Mouse (Mus musculus): ENCODE data around the gene Postn. TPM values are rescaled to one million over a fixed set of nuclear protein-coding genes. Genes with fewer than 3 reads are reported as not detected.
A peak's percentile ranks its signal among the peaks of the same experiment; 100 is the strongest.

The Postn gene
- total and polyA plus RNA-seq, 2 experiments = 2.4 to 15.8 TPM

GRCm38 (mm10) chr3:54379981-54380380 lies 19.1 kb downstream of the Postn start:
- DNase-seq (ENCODE audit: extremely low read depth, low read depth, low spot score) = no peak
- no peaks in the 10 kb centered on the region for H3K36me3 ChIP-seq (ENCODE audit: control insufficient read depth, insufficient read depth, low read length)
- no peak overlapping the region for H3K4me3 ChIP-seq (ENCODE audit: insufficient read depth, low read depth, low read length)
- H3K4me1 ChIP-seq (ENCODE audit: control insufficient read depth, insufficient read depth, low read length) = no peaks in the 10 kb centered on the region
- H3K27ac ChIP-seq (replicated peaks; ENCODE audit: insufficient read depth, low read depth, low read length) = no peak overlapping the region
- no peak overlapping the region for H3K9ac ChIP-seq (ENCODE audit: low read depth, low read length)
- H3K79me2 ChIP-seq (ENCODE audit: control insufficient read depth, insufficient read depth, low read length) = no peaks in the 10 kb centered on the region
- H3K27me3 ChIP-seq (ENCODE audit: control insufficient read depth, insufficient read depth, low read length) = no peaks in the 10 kb centered on the region
- TF ChIP-seq CTCF (IDR thresholded peaks at IDR 0.05; ENCODE audit: low read depth, low read length) = no peak
- TF ChIP-seq POLR2A (IDR thresholded peaks at IDR 0.05; ENCODE audit: extremely low read depth, insufficient read depth, low read length) = no peak
- 67% methylated on average over 4 of the region's 4 CpGs for WGBS

DNA sequence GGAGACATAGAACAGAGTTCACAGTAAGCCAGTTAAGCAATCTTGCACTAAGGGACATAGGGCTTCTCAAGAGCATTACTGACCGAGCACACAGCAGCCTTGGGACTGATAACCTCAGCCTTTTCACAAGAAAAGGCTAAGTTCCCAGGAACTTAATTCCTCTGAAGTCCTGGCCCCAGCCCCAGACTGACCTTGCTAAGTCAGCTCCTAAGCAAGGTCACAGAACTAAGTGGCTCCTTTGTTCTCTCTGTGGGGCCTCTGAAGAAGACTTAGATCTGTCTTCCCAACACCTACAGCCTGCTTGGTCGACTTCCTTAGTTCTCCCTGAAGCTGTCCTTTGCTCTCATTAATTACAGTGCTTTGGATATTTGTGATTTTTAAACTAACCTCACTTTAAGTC lies 38.4 kb downstream of the Postn start:
- Histone ChIP-seq H3K9ac (ENCODE audit: low read depth, low read length) (no peak overlapping the region), H3K27me3 (ENCODE audit: control insufficient read depth, insufficient read depth, low read length) (no peaks in the 10 kb centered on the region), H3K4me3 (ENCODE audit: insufficient read depth, low read depth, low read length) (no peak overlapping the region), H3K27ac (replicated peaks; ENCODE audit: insufficient read depth, low read depth, low read length) (no peak overlapping the region), H3K79me2 (ENCODE audit: control insufficient read depth, insufficient read depth, low read length) (no peaks in the 10 kb centered on the region), H3K4me1 (ENCODE audit: control insufficient read depth, insufficient read depth, low read length) (no peaks in the 10 kb centered on the region), H3K36me3 (ENCODE audit: control insufficient read depth, insufficient read depth, low read length) (no peaks in the 10 kb centered on the region)
- DNase-seq (ENCODE audit: extremely low read depth, low read depth, low spot score) = peak; percentile 8
- TF ChIP-seq CTCF (IDR thresholded peaks at IDR 0.05; ENCODE audit: low read depth, low read length) (no peak), POLR2A (IDR thresholded peaks at IDR 0.05; ENCODE audit: extremely low read depth, insufficient read depth, low read length) (no peak)
- WGBS = 43% methylated on average over 2 of the region's 2 CpGs

DNA sequence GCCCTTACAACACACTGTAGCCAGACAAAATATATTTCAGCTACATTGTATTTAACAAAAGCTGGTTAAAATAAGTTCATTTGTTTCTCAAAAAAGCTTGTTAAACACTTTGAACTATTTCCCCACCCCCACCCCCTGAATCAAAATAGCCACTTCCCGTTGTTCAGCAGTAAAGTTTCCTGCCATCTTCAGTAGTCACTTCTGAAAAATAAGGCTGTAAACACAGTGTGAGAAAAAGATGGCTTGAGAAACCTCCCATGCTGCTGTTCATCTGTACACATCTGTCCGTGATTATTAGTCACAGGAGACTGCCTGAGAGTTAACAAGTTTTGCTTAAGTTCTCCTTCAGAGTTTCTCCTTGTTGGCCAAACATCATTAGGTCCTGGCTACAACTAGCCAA lies 39.0 kb downstream of the Postn start:
- no peaks in the 10 kb centered on the region for H3K36me3 ChIP-seq (ENCODE audit: control insufficient read depth, insufficient read depth, low read length)
- no peak for DNase-seq (ENCODE audit: extremely low read depth, low read depth, low spot score)
- no peaks in the 10 kb centered on the region for H3K79me2 ChIP-seq (ENCODE audit: control insufficient read depth, insufficient read depth, low read length)
- H3K27ac ChIP-seq (replicated peaks; ENCODE audit: insufficient read depth, low read depth, low read length) = no peak overlapping the region
- no peak overlapping the region for H3K9ac ChIP-seq (ENCODE audit: low read depth, low read length)
- H3K27me3 ChIP-seq (ENCODE audit: control insufficient read depth, insufficient read depth, low read length) = no peaks in the 10 kb centered on the region
- WGBS = 68% methylated on average over 2 of the region's 2 CpGs
- TF ChIP-seq POLR2A (IDR thresholded peaks at IDR 0.05; ENCODE audit: extremely low read depth, insufficient read depth, low read length) = no peak
- no peak for TF ChIP-seq CTCF (IDR thresholded peaks at IDR 0.05; ENCODE audit: low read depth, low read length)
- no peaks in the 10 kb centered on the region for H3K4me1 ChIP-seq (ENCODE audit: control insufficient read depth, insufficient read depth, low read length)
- H3K4me3 ChIP-seq (ENCODE audit: insufficient read depth, low read depth, low read length) = no peak overlapping the region

DNA sequence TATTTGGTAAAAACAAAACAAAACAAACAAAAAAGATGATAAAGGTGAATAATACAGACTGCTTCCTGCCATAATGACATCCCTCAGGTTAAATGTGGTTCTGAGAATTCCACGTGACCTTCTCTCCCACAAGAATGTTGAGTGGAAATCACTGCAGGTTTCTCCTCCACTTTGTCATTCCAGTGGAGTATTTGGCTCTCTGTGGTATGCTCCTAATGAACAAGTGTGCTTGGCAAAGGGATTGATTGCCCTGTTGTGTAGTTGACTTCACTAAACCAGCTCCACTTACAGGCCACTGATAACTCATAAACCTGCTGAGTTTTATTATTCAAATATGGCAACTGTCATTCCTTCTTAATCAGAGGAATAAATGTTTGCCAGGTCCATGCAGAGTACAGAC lies 39.7 kb downstream of the Postn start:
- H3K9ac ChIP-seq (ENCODE audit: low read depth, low read length) = no peak overlapping the region
- no peak overlapping the region for H3K27ac ChIP-seq (replicated peaks; ENCODE audit: insufficient read depth, low read depth, low read length)
- no peak for DNase-seq (ENCODE audit: extremely low read depth, low read depth, low spot score)
- no peaks in the 10 kb centered on the region for H3K36me3 ChIP-seq (ENCODE audit: control insufficient read depth, insufficient read depth, low read length)
- TF ChIP-seq CTCF (IDR thresholded peaks at IDR 0.05; ENCODE audit: low read depth, low read length) = no peak
- TF ChIP-seq POLR2A (IDR thresholded peaks at IDR 0.05; ENCODE audit: extremely low read depth, insufficient read depth, low read length) = no peak
- no peaks in the 10 kb centered on the region for H3K4me1 ChIP-seq (ENCODE audit: control insufficient read depth, insufficient read depth, low read length)
- no peaks in the 10 kb centered on the region for H3K27me3 ChIP-seq (ENCODE audit: control insufficient read depth, insufficient read depth, low read length)
- H3K79me2 ChIP-seq (ENCODE audit: control insufficient read depth, insufficient read depth, low read length) = no peaks in the 10 kb centered on the region
- H3K4me3 ChIP-seq (ENCODE audit: insufficient read depth, low read depth, low read length) = no peak overlapping the region
- WGBS = 81% methylated on average over 1 of the region's 1 CpGs

DNA sequence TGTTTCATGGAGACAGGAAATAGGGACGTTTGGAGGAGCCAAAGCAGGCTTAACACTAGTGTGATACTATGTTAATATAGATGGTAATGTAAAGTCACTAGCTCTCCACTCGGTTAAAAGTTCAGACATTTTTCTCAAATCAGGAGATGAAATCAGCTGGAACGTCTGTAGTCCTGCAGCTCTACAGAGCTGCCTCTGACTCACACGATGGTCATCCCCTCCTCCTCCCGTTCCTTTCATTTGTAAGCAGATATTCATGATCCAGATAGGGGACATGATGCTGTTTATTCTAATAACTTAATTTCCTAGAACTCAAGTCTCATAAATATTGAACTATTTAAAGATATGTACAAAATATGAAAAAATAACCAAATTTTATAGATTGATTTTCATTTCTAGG lies 40.8 kb downstream of the Postn start:
- 85% methylated on average over 5 of the region's 5 CpGs for WGBS
- Histone ChIP-seq H3K4me1 (ENCODE audit: control insufficient read depth, insufficient read depth, low read length) (no peaks in the 10 kb centered on the region), H3K79me2 (ENCODE audit: control insufficient read depth, insufficient read depth, low read length) (no peaks in the 10 kb centered on the region), H3K36me3 (ENCODE audit: control insufficient read depth, insufficient read depth, low read length) (no peaks in the 10 kb centered on the region), H3K9ac (ENCODE audit: low read depth, low read length) (no peak overlapping the region), H3K27ac (replicated peaks; ENCODE audit: insufficient read depth, low read depth, low read length) (no peak overlapping the region), H3K27me3 (ENCODE audit: control insufficient read depth, insufficient read depth, low read length) (no peaks in the 10 kb centered on the region), H3K4me3 (ENCODE audit: insufficient read depth, low read depth, low read length) (no peak overlapping the region)
- no peak for DNase-seq (ENCODE audit: extremely low read depth, low read depth, low spot score)
- TF ChIP-seq POLR2A (IDR thresholded peaks at IDR 0.05; ENCODE audit: extremely low read depth, insufficient read depth, low read length) (no peak), CTCF (IDR thresholded peaks at IDR 0.05; ENCODE audit: low read depth, low read length) (no peak)

DNA sequence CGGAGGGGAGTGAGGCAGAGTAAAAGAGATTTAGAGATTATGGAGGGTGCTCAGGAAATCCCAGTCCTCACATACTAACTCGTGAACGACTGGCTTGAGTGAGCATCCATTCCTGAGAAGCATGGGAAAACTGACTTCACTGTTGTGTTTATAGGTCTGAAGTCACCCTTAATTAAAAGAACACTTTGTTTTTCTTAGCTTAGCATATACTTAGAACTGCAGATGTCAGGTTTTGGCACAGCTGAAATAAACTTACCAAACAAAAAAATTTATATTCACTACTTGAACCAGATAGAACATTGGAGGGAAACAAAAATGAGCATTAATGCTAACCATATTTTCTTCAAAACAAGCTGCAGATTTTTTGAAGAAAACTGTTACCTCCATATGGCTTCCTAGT lies 42.9 kb downstream of the Postn start:
- Histone ChIP-seq H3K4me1 (ENCODE audit: control insufficient read depth, insufficient read depth, low read length) (no peaks in the 10 kb centered on the region), H3K27me3 (ENCODE audit: control insufficient read depth, insufficient read depth, low read length) (no peaks in the 10 kb centered on the region), H3K9ac (ENCODE audit: low read depth, low read length) (no peak overlapping the region), H3K36me3 (ENCODE audit: control insufficient read depth, insufficient read depth, low read length) (no peaks in the 10 kb centered on the region), H3K4me3 (ENCODE audit: insufficient read depth, low read depth, low read length) (no peak overlapping the region), H3K27ac (replicated peaks; ENCODE audit: insufficient read depth, low read depth, low read length) (no peak overlapping the region), H3K79me2 (ENCODE audit: control insufficient read depth, insufficient read depth, low read length) (no peaks in the 10 kb centered on the region)
- DNase-seq (ENCODE audit: extremely low read depth, low read depth, low spot score) = no peak
- WGBS = 65% methylated on average over 3 of the region's 3 CpGs
- TF ChIP-seq CTCF (IDR thresholded peaks at IDR 0.05; ENCODE audit: low read depth, low read length) (no peak), POLR2A (IDR thresholded peaks at IDR 0.05; ENCODE audit: extremely low read depth, insufficient read depth, low read length) (no peak)

Data from liver, adult 2 months (tissue).